Mouse (Mus musculus) midbrain, embryonic 13.5 days (tissue): ENCODE measurements at regions not wholly inside any gene's neighbourhood (a gene's known extent, or its start where the extent isn't known, plus 50 kb on each side); places are given as distances from the start of the nearest gene placed in this dataset.

ENCODE experiments used
- ATAC-seq: fragments of 200-750 bp; cut with Nextera tagmentation; 2 replicates; pipeline ENCODE4 v1.8.0; 2017; ENCODE audit warnings: mild to moderate bottlenecking, moderate TSS enrichment, moderate library complexity
- H3K27ac ChIP-seq: fragments of 300-500 bp; sonication (generic); 2 replicates; pipeline ENCODE4 v1.5.1; 2015; ENCODE audit warnings: inconsistent platforms, mild to moderate bottlenecking, moderate library complexity
- H3K27me3 ChIP-seq: fragments of 300-500 bp; sonication (generic); 2 replicates; pipeline ENCODE4 v1.6.1; 2015; ENCODE audit warnings: mild to moderate bottlenecking, inconsistent platforms
- H3K36me3 ChIP-seq: fragments of 300-500 bp; sonication (generic); 2 replicates; pipeline ENCODE4 v1.6.1; 2015; ENCODE audit warnings: mild to moderate bottlenecking, inconsistent platforms
- H3K4me1 ChIP-seq: fragments of 300-500 bp; sonication (generic); replicated peaks from 2 replicates; pipeline ENCODE4 v1.6.1; 2015; ENCODE audit warnings: inconsistent platforms
- H3K4me2 ChIP-seq: fragments of 300-500 bp; sonication (generic); replicated peaks from 2 replicates; pipeline ENCODE4 v1.6.1; 2015; ENCODE audit warnings: moderate library complexity, mild to moderate bottlenecking, inconsistent platforms
- H3K4me3 ChIP-seq: fragments of 300-500 bp; sonication (generic); replicated peaks from 2 replicates; pipeline ENCODE4 v1.5.1; 2015; ENCODE audit warnings: mild to moderate bottlenecking, inconsistent platforms
- H3K9ac ChIP-seq: fragments of 300-500 bp; sonication (generic); replicated peaks from 2 replicates; pipeline ENCODE4 v1.6.1; 2015; ENCODE audit warnings: mild to moderate bottlenecking, inconsistent platforms
- H3K9me3 ChIP-seq: fragments of 300-500 bp; sonication (generic); 2 replicates; pipeline ENCODE4 v1.6.1; 2016; ENCODE audit warnings: mild to moderate bottlenecking, inconsistent platforms
- WGBS: fragments of 180-500 bp; shearing (Covaris S2); methylation state at CpG from one replicate; pipeline ENCODE4 v1.1.7; 2015; 5-methylcytosine and 5-hydroxymethylcytosine counted together

- H3K4me3 ChIP-seq = no peak overlapping the region
- no peaks in the 10 kb centered on the region for H3K9me3 ChIP-seq
- WGBS = 80% methylated on average over 9 of the region's 9 CpGs
- no peak overlapping the region for H3K4me2 ChIP-seq
- H3K4me1 ChIP-seq = no peaks in the 10 kb centered on the region
- no peak overlapping the region for H3K27ac ChIP-seq
- ATAC-seq = no peak
- no peaks in the 10 kb centered on the region for H3K36me3 ChIP-seq
- H3K9ac ChIP-seq = no peak overlapping the region
- no peaks in the 10 kb centered on the region for H3K27me3 ChIP-seq
These were observed 230.5 kb upstream of the Fat1 start for GRCm38 (mm10) chr8:44704595-44705265.

GRCm38 (mm10) chr8:44708659-44709170 lies 226.5 kb upstream of the Fat1 start:
- WGBS = 78% methylated on average over 7 of the region's 7 CpGs
- no peak for ATAC-seq
- H3K4me1 ChIP-seq = no peaks in the 10 kb centered on the region
- H3K4me3 ChIP-seq = no peak overlapping the region
- no peaks in the 10 kb centered on the region for H3K27me3 ChIP-seq
- no peak overlapping the region for H3K9ac ChIP-seq
- no peak overlapping the region for H3K27ac ChIP-seq
- no peaks in the 10 kb centered on the region for H3K9me3 ChIP-seq
- H3K4me2 ChIP-seq = no peak overlapping the region
- no peaks in the 10 kb centered on the region for H3K36me3 ChIP-seq

GRCm38 (mm10) chr8:44709171-44709940 lies 225.9 kb upstream of the Fat1 start:
- WGBS = 82% methylated on average over 6 of the region's 6 CpGs
- no peak overlapping the region for H3K4me2 ChIP-seq
- H3K9ac ChIP-seq = no peak overlapping the region
- H3K4me3 ChIP-seq = no peak overlapping the region
- H3K27me3 ChIP-seq = no peaks in the 10 kb centered on the region
- no peaks in the 10 kb centered on the region for H3K4me1 ChIP-seq
- ATAC-seq = no peak
- H3K36me3 ChIP-seq = no peaks in the 10 kb centered on the region
- no peak overlapping the region for H3K27ac ChIP-seq
- H3K9me3 ChIP-seq = no peaks in the 10 kb centered on the region

- ATAC-seq = no peak
- H3K4me3 ChIP-seq = no peak overlapping the region
- no peaks in the 10 kb centered on the region for H3K4me1 ChIP-seq
- no peak overlapping the region for H3K4me2 ChIP-seq
- no peaks in the 10 kb centered on the region for H3K27me3 ChIP-seq
- H3K27ac ChIP-seq = no peak overlapping the region
- no peaks in the 10 kb centered on the region for H3K36me3 ChIP-seq
- no peak overlapping the region for H3K9ac ChIP-seq
- 86% methylated on average over 10 of the region's 10 CpGs for WGBS
- H3K9me3 ChIP-seq = no peaks in the 10 kb centered on the region
These were observed 200.7 kb upstream of the Fat1 start for GRCm38 (mm10) chr8:44734577-44734976.

GRCm38 (mm10) chr8:44735801-44736200 lies 199.4 kb upstream of the Fat1 start:
- no peaks in the 10 kb centered on the region for H3K27me3 ChIP-seq
- no peak for ATAC-seq
- no peak overlapping the region for H3K4me3 ChIP-seq
- H3K9ac ChIP-seq = no peak overlapping the region
- H3K4me1 ChIP-seq = no peaks in the 10 kb centered on the region
- H3K9me3 ChIP-seq = no peaks in the 10 kb centered on the region
- WGBS = 86% methylated on average over 5 of the region's 5 CpGs
- no peaks in the 10 kb centered on the region for H3K36me3 ChIP-seq
- no peak overlapping the region for H3K4me2 ChIP-seq
- H3K27ac ChIP-seq = no peak overlapping the region

GRCm38 (mm10) chr8:44743353-44743752 lies 191.9 kb upstream of the Fat1 start:
- Histone ChIP-seq H3K9me3 (no peaks in the 10 kb centered on the region), H3K36me3 (no peaks in the 10 kb centered on the region), H3K9ac (no peak overlapping the region), H3K4me1 (no peaks in the 10 kb centered on the region), H3K4me2 (no peak overlapping the region), H3K4me3 (no peak overlapping the region), H3K27ac (no peak overlapping the region), H3K27me3 (no peaks in the 10 kb centered on the region)
- no peak for ATAC-seq
- 95% methylated on average over 2 of the region's 2 CpGs for WGBS

GRCm38 (mm10) chr8:44744991-44745658 lies 190.1 kb upstream of the Fat1 start:
- H3K27ac ChIP-seq = no peak overlapping the region

GRCm38 (mm10) chr8:44758727-44759126 lies 176.5 kb upstream of the Fat1 start:
- Histone ChIP-seq H3K4me2 (no peak overlapping the region), H3K27me3 (no peaks in the 10 kb centered on the region), H3K27ac (no peak overlapping the region), H3K4me1 (no peaks in the 10 kb centered on the region), H3K9me3 (no peaks in the 10 kb centered on the region), H3K4me3 (no peak overlapping the region), H3K36me3 (no peaks in the 10 kb centered on the region), H3K9ac (no peak overlapping the region)
- no peak for ATAC-seq
- 67% methylated on average over 6 of the region's 6 CpGs for WGBS

More at GRCm38 (mm10) chr8:44744991-44745658, 190.1 kb upstream of the Fat1 start:
- Histone ChIP-seq H3K9ac (no peak overlapping the region), H3K4me1 (no peaks in the 10 kb centered on the region), H3K36me3 (no peaks in the 10 kb centered on the region), H3K4me3 (no peak overlapping the region), H3K27me3 (no peaks in the 10 kb centered on the region), H3K9me3 (no peaks in the 10 kb centered on the region), H3K4me2 (no peak overlapping the region)
- whole genome bisulfite sequencing = 56% methylated on average over 12 of the region's 12 CpGs
- ATAC-seq = no peak

- H3K4me2 ChIP-seq = no peak overlapping the region
- H3K4me1 ChIP-seq = no peaks in the 10 kb centered on the region
- 90% methylated on average over 10 of the region's 10 CpGs for WGBS
- no peak overlapping the region for H3K27ac ChIP-seq
- H3K4me3 ChIP-seq = no peak overlapping the region
- no peaks in the 10 kb centered on the region for H3K27me3 ChIP-seq
- H3K36me3 ChIP-seq = no peaks in the 10 kb centered on the region
- no peak for ATAC-seq
- no peak overlapping the region for H3K9ac ChIP-seq
- H3K9me3 ChIP-seq = no peaks in the 10 kb centered on the region
These were observed 172.5 kb upstream of the Fat1 start for GRCm38 (mm10) chr8:44762731-44763130.

- H3K4me3 ChIP-seq = no peak overlapping the region
- no peak overlapping the region for H3K9ac ChIP-seq
- no peaks in the 10 kb centered on the region for H3K27me3 ChIP-seq
- no peaks in the 10 kb centered on the region for H3K4me1 ChIP-seq
- no peaks in the 10 kb centered on the region for H3K36me3 ChIP-seq
- no peaks in the 10 kb centered on the region for H3K9me3 ChIP-seq
- no peak overlapping the region for H3K4me2 ChIP-seq
- ATAC-seq = no peak
- 87% methylated on average over 4 of the region's 4 CpGs for WGBS
- no peak overlapping the region for H3K27ac ChIP-seq
These were observed 170.1 kb upstream of the Fat1 start for GRCm38 (mm10) chr8:44765194-44765593.

GRCm38 (mm10) chr8:44765677-44766076 lies 169.6 kb upstream of the Fat1 start:
- Histone ChIP-seq H3K9me3 (no peaks in the 10 kb centered on the region), H3K9ac (no peak overlapping the region), H3K27me3 (no peaks in the 10 kb centered on the region), H3K36me3 (no peaks in the 10 kb centered on the region), H3K27ac (no peak overlapping the region), H3K4me3 (no peak overlapping the region), H3K4me1 (no peaks in the 10 kb centered on the region), H3K4me2 (no peak overlapping the region)
- 80% methylated on average over 5 of the region's 5 CpGs for WGBS
- no peak for ATAC-seq
